ENCODE assay signal across 9 mouse cellular contexts in the genomic region with DNA sequence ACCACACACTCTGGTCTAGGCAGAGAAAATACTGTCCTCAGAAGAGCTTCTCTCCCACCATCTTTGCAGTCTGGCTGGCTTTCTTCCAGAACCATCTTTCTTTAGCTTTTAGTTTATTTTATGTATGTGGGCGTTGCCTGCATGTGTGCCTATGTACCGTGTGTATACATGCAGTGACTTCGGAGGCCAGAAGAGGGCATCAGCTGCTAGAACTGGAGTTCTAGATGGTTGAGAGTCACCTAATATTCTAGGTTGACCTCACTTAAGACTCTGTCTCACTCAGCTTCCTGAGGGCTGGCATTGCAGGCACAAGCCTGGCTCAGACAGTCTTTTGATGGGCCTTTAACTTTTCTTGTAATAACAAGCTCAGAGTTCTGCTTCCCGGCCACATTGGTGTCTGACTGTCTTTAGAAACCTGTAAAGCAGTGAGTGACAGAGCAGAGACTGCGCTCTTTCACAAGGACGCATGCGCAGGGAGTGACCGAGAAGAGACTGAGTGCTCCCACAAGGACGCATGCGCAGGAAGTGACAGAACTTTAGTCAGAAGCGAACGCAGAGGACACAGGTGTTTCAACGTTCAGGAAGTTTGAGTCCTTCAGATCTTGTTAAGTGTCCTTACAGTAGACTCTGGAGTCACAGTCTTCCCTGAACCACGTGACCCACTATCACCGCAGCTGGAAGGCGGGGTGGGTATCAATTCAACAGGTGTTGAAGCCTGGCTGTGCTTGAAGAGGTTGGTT.
A peak's percentile ranks its signal among the peaks of the same experiment; 100 is the strongest.
DNase-seq lines count a peak whose midpoint lies in the region; ATAC-seq lines count a peak whose summit lies in the region.
"Had no signal": no experiment of that assay in that cellular context is flagged by ENCODE, and none has a peak within 500 bp of the region (broad histone marks: within the 10 kb centered on the region; RNA-seq: fewer than 3 reads in every experiment).

No protein-coding gene starts in this region.

- no peak overlapping the region for H3K4me3 ChIP-seq in embryonic facial prominence, embryonic 10.5 days
- H3K4me3 ChIP-seq: limb, embryonic 12.5 days had no signal

- ATAC-seq in activated CD4-positive, CD25-positive, alpha-beta regulatory T cell, adult 4 months, result peak; percentile 60
- peak; percentile 42; the same call in 1 of the 2 replicates for ATAC-seq in megakaryocyte progenitor cell, adult 5-6 weeks (replicated peaks; ENCODE audit: poor library complexity)

- WGBS in embryonic facial prominence, embryonic 10.5 days, result 91% methylated on average over 16 of the region's 16 CpGs

- no peaks in the 10 kb centered on the region for H3K36me3 ChIP-seq in embryonic facial prominence, embryonic 10.5 days (replicated peaks)
- H3K36me3 ChIP-seq: limb, embryonic 12.5 days had no signal

- 0 out of 2 replicates have a peak, but pooled peaks cover 2% of the 10 kb centered on the region for H3K9me3 ChIP-seq in embryonic facial prominence, embryonic 10.5 days

- H3K4me1 ChIP-seq in embryonic facial prominence, embryonic 10.5 days, result no peaks in the 10 kb centered on the region
- H3K4me1 ChIP-seq: limb, embryonic 12.5 days had no signal

- peak; percentile 31 for DNase-seq in spleen, adult 12 weeks (ENCODE audit: low spot score)
- DNase-seq in spleen, postnatal 14 days (ENCODE audit: low spot score in 2 of 2), result no peak
- no peak for DNase-seq in urinary bladder, postnatal 25 days (ENCODE audit: low spot score)
- no peak for DNase-seq in embryonic facial prominence, embryonic 10.5 days (ENCODE audit: low spot score)
- no peak for DNase-seq in urinary bladder, postnatal 14 days (ENCODE audit: low spot score)
- DNase-seq: heart, postnatal 36 days had no signal

- no peak overlapping the region for H3K27ac ChIP-seq in embryonic facial prominence, embryonic 10.5 days (replicated peaks)
- H3K27ac ChIP-seq: limb, embryonic 12.5 days had no signal

- H3K27me3 ChIP-seq in embryonic facial prominence, embryonic 10.5 days (replicated peaks; ENCODE audit: low read depth, poor library complexity, severe bottlenecking), result no peaks in the 10 kb centered on the region
- H3K27me3 ChIP-seq: limb, embryonic 12.5 days had no signal
